Mouse (Mus musculus) hindlimb bud, embryonic 11.5 days (tissue): Measurements from ENCODE around the gene Esm1.

ENCODE experiments used
- DNase-seq: peaks from one replicate; pipeline ENCODE4 v3.0.0-alpha.2; 2012; ENCODE audit warnings: low read depth, low spot score; ENCODE audit errors: extremely low spot score

The Esm1 gene

DNA sequence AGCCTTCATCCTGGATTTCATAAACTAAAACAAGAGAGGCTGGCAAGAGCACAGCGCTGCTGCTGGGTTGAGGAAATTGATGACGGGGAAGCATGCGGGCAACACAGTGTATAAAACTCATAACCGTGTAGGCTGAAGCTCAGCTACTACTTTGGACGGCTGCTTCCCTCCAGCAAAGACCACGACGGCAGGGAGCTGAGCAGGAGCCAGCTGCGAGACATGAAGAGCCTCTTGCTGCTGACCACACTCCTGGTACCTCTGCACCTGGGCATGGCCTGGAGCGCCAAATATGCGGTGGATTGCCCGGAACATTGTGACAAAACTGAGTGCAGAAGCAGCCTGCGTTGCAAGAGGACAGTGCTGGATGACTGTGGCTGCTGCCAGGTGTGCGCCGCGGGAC is at the start of gene Esm1:
Esm1 (plus strand) TSS at position 36 of the 400 bp plus-strand sequence.
- DNase-seq: no peak

- DNase-seq: no peak
These were observed 45.0 kb upstream of the Esm1 start for GRCm38 (mm10) chr13:113164252-113165005.

GRCm38 (mm10) chr13:113168018-113168534 is 41.4 kb upstream of the Esm1 start:
- DNase-seq: no peak

- DNase-seq: no peak
These were observed 39.2 kb upstream of the Esm1 start for GRCm38 (mm10) chr13:113170256-113170655.

DNA sequence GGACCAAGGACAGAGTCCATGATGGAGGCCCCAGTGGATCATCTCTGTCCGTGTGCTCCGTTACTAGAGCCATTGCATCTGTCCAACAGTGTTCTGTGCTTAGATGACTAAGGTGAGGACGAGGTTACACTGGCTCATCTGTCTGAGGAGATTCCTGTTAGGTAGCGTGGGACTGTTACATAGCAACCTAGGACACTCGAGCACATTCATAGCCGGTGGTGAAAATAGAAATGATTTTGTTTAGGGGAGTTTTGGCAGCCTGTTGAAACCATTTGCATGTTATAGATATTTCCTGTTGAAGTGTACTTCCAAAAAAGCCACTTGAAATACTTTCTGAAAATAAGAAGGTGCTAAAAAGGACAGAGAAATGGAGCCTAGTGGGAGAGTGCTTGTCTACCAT is 35.3 kb upstream of the Esm1 start:
- DNase-seq: no peak

DNA sequence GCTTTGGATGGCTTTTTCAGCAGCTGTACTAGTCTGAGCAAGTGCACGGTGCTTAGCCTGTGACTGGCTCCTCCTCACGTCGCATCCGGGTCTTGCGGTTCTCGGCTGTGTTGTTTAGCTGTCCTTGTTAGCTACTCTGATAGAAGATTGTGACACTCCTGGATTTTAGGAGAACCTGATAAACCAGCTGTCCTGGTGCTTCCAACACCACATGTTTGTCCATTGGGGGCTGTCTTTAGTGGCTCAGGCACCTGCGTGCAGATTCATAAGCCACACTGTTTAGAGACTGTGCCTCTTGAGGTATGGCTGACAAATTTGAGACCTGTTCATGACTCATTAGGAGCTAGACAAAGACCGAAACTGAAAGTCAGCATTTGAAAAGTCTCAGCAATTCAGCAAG is 26.1 kb upstream of the Esm1 start:
- no peak for DNase-seq

GRCm38 (mm10) chr13:113183720-113184119 is 25.7 kb upstream of the Esm1 start:
- no peak for DNase-seq

GRCm38 (mm10) chr13:113196808-113197674 is 12.4 kb upstream of the Esm1 start:
- no peak for DNase-seq

DNA sequence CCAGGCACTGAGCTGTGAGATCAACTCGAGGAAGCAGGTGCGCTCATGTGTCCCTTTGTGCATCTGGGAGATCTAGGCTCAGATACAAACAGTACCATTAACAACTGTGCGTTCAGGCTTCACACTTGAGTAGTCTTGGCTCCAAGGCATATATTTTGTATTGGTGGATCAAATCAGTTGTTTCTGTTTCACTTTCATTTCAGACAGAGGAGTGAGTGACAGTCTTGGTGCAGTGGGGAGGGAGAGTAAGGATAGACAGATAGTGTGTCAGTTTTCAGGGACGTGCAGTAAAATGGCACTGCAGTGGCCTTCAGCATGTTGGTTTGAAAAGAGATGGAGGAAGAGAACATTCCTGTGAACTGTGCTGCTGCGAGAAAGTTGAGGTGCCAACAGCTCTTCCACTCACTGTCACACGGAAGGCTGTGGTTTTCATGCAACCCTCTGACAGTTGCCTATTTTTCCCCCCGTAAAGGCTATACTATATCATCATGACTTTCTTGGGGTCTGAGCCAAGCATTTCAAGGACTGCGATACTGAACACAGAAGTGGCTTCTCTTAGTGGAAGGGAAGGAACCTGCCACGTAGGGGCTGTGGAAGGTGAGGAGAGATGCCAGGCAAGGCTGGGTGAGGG is 11.5 kb upstream of the Esm1 start:
- no peak for DNase-seq

- DNase-seq: no peak
These were observed 10.1 kb upstream of the Esm1 start for GRCm38 (mm10) chr13:113199331-113199730.

DNA sequence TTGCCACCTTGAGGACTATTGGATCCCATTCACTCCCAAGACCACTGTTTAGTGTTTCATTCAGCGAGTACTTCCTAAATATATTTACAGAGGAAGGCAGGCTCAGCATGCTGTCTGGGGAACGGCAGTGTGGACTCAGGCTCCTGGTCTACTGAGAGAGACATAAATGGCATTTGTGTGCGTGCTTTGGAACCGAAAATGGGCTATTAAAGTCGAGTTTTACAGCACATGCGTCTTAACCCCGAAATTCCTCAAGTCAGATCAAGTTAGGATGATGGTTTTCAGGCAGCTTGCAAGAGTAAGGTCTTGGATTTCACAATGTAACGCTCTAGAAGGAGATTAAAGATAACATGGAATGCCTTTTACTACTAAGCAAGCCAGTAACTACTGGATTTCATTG is 8.7 kb upstream of the Esm1 start:
- DNase-seq: peak; percentile 61

- no peak for DNase-seq
These were observed 7.8 kb upstream of the Esm1 start for GRCm38 (mm10) chr13:113201631-113202030.

DNA sequence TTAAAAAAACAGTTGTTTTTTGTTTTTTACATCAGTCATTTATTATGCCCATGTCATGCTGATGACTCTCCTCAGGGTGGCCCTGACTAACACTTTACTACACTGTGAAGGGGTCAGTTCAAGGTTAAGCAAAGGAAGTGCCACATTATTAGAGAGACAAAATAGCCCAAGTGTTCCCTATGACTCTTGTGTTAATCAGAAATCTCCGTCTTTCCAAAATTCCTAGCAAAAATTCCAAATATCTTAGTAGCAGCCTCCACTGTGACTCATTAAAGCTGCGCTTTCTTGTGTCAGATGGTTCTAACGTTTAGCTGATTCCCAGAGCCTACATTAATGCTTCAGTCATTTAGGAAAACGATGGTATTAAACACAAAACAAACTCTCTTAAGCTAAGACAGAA is 7.3 kb upstream of the Esm1 start:
- no peak for DNase-seq

GRCm38 (mm10) chr13:113203146-113203545 is 6.3 kb upstream of the Esm1 start:
- no peak for DNase-seq

DNA sequence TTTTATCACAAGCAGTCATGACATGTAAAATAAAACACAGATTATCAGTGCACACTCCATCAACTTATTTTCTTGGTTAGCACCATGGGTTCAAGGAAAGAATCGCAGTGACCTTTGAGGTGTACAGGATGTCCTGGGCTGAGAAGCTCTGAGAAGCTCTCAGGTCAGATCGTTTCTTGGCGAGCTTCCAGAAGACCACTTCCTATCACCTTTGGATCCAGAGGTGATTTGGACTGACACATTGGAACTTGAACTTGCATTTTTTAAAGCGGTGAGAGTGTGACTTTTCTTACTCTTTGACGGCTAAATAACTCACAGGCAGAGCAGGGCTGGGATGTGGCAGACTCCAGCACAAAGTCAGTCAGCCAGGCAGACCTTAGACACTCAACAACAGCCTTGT is 4.1 kb upstream of the Esm1 start:
- no peak for DNase-seq

GRCm38 (mm10) chr13:113211345-113211744 is 1.9 kb downstream of the Esm1 start:
- no peak for DNase-seq

- no peak for DNase-seq
These were observed 2.9 kb downstream of the Esm1 start for GRCm38 (mm10) chr13:113212401-113212800.

DNA sequence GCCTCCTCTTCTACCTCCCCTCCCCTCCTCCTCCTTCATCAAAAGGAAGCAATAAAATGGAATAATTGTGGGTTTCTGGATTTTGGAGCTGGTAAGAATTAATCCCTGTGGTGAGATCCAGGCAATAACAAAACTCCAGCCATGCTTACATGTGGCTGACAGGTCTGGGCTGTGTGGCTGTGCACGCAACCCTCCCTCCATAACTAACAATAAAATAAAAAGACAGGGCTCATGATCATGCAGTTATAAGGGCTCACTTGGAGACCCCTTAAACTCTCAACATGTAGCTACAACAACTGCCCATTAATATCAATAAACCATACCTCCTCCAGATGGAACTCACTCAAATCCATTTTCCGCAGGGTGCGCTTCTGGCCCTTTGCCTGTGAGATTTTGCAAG is 4.4 kb downstream of the Esm1 start:
- no peak for DNase-seq

GRCm38 (mm10) chr13:113221851-113222250 is 12.4 kb downstream of the Esm1 start:
- no peak for DNase-seq

- no peak for DNase-seq
These were observed 14.6 kb downstream of the Esm1 start for GRCm38 (mm10) chr13:113224105-113224504.

DNA sequence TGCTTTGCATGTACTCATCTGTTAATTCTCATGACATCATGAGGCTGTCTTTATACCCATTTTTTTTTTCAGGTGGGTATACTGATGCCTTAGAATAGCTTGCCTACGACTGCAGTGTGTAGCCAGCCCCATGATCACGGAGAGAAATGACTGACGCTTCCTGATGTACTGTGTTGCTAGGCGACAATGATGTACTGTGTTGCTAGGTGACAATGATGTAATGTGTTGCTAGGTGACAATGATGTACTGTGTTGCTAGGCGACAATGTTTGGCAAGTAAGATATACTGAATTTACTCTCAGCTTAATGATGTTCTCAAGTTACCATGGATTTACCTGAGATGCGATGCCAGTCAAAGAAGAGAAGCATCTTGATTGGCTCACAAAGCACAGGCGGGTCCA is 16.4 kb downstream of the Esm1 start, which contains the start of gene Gzmk:
Gzmk (minus strand) TSS at position 98 of the 400 bp plus-strand sequence.
- no peak for DNase-seq
